Mouse (Mus musculus) thymus, postnatal 36 days (tissue): Measurements from ENCODE around the gene Tacc3.

ENCODE experiments used
- DNase-seq, 2 experiments: peaks; one replicate each; pipeline ENCODE4 v3.0.0; 2022; ENCODE audit warnings: mixed read lengths in 2 of 2

The Tacc3 gene

DNA sequence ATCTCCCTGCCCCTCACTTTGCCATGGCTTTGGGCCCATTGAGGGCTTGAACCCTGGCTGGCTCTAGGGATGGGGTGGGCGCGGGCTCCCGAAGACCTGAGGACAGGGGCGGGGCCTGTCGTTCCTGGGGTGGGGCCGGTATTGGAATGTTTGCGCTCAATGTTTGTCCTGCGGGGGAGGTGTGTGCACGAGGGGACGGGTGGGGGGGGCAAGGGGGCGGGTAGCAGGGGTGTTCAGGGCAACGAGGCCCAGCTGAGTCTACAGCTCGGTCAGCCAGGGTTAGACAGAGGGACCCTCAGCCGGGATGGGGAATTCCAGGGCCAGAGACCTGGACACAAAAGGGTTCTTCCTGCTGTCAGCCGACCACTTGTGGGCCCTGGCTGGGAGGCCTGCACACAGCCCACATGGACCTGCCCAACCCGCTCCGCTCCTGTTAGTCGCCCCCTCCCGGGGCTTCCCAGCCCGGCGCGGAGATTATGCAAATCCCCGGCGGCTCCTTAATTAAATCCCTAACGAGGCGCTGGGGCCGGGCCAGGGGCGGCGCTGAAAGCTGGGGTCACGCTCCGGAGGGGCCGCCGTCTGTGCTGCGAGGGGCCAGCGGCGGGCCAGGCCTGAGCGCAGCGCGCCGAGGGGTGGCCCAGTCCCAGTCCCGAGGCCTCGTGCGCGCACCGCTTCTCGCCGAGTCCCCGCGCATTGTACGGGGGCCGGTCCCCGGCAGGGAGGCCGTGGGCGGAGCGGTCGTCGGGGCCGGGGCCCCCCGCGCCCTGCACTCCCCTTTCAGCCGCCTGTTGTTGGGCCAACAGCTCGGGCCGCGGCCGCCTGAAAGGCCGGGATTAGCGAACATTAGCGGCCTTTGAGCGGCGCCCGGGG is 37.2 kb downstream of the Tacc3 start:
- DNase-seq = peak in 1 of 2 experiments; percentile 13

DNA sequence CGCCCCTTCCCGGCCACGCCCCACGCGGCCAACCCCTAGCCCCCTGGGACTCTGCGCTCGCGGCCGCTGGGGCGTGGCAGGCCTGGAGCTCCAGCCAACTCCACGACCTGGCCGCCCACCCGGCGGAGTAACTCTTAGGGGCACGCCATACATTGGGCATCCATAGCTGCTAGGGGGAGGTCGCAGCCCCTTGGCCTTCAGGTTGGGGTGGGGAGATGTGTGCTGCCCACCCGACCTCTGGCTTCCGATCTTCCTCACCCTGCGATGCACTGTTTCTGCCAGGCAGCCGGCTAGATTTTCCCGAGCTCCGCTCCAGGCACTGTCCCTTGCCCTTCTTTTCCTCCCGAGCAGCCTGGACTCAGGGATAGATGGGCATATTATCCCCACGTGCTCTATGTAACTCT is 37.8 kb downstream of the Tacc3 start:
- DNase-seq = no peak

DNA sequence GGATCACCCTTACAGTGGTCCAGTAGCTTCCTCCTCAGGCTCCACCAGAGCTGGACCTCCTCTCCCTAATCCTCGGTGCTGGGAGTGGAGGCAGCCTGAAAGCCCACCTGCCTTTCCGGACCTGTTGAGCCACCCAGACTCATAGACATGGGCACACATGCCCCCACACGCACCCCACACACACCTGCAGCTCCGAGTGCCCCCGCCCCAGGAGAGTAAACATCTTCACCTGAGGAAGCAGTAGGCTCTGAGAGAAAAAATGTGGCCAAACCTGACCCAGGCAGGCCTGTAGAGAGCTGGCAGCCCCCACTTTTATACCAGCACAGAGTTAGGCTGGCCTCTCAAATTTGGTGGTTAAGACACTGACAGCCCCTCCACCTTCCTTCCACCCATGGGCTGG is 38.5 kb downstream of the Tacc3 start:
- no peak for DNase-seq

DNA sequence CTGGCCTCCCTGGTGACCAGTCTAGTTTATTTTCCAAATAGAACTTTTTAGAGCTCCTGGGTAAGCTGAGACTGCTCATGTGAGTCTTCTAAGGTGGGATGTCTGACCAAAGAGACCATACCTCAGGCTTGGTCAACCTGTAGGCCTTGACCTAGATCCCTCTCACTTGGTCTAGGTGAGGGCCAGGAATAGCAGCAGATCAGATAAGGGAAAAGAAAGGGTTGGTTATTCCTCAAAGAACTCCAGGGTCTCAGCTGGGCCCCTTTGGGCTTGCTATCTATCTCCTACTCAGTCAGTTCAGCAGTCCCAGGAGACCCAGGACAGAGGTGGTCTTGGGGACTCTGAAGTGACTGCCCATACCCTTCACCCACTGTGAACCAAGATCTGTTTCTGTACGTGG is 39.6 kb downstream of the Tacc3 start:
- DNase-seq = no peak

DNA sequence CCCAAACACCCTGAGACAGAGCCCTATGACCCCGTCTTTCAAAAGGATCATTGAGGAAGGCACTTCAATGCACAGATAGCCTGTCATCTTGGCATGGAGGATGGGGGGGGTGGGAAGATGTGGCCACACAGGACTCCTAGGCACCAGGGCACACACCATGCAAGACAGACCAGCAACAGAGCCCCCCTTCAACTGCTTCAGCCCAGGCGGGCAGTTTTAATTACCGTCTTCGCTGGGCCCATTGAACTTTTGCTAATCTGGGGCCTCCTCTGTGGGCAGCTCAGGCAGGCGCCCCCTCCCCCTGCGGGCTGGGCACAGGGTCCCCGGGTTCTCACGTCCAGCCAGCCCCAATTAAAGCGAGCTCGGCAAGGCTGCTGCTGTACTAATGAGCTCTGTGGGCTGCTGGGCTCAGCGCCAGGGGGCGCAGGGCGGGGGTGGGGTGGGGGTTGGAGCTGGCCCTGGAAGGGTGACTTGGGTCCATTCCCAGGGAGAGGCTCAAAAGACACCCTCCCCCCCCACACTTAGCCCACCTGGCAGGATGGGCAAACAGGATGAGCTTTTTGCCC is 40.1 kb downstream of the Tacc3 start:
- DNase-seq = no peak

DNA sequence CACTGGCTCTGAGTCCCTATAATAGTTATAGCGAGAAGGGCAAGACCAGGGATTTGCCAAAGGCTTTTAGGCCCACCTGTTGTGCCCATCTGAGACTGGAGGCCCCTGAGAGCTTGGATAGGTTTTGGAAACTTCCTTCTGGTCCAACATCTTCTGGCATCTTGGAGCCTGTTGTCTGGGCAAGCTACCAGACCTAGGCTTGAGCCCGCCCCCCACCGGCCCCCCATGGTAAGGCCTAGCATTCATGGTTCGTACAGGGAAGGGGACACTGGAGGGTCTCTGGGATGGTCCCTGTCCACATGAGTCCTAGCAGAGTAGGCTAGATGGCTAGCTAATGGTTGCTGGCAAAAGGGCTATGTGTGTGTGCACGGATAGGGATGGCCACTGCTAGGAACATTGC is 40.7 kb downstream of the Tacc3 start:
- DNase-seq = no peak

DNA sequence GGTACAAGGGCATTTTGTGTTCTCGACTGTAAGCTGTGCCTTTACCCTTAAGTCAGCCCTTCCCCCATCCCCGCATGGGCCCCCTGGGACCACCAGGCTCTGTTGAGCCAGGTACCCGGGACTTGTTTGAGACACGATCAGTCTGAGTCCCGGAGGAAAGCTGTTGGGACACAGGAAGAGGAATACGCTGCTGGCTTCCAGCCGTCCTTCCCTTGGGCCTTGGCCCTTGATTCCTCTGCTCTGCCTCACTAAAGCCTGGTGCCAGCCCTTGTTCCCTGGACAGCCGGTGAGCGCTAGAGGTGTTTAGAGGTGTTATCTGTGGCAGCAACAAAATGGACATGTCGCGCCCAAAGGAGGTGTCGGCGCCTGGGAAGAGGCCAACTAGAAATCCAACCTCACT is 42.1 kb downstream of the Tacc3 start:
- no peak for DNase-seq

DNA sequence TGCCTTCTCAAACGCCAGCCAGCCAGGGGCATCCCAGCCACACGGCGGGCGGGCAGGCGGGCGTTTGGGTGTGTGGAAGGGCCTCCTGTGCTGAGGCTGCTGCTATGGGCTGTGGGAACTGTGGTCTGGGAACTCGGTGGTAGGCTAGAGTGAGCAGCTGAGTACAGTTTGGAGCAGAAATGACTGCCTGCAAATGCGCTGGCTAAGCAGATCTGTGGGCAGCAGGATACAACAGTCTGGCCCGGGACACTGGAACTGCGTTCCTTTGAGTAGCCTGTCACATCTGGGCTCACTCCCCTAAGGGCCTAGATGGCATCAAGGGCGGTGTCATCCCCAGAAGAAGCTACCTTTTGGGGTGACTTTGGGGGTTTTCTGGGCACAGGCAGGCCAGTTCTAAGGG is 43.9 kb downstream of the Tacc3 start:
- no peak for DNase-seq

DNA sequence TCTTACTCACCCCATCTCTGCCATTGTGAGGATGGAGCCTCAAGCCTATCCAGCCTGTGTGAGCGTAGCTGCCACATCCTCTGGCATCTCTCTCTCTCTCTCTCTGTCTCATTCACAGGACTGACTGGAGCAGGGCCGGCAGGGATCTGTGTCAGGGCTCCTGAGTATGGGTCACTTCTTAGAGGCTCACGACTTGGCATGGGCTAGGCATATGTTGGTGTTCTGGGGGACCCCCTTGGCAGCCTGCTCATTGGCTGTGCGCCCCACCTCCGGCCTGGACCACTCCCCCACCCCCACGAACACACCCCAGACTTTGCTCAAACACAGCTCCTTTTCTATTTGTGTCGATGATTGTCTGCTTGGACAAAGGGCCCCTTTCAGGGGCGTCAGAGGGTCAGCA is 46.1 kb downstream of the Tacc3 start:
- no peak for DNase-seq

DNA sequence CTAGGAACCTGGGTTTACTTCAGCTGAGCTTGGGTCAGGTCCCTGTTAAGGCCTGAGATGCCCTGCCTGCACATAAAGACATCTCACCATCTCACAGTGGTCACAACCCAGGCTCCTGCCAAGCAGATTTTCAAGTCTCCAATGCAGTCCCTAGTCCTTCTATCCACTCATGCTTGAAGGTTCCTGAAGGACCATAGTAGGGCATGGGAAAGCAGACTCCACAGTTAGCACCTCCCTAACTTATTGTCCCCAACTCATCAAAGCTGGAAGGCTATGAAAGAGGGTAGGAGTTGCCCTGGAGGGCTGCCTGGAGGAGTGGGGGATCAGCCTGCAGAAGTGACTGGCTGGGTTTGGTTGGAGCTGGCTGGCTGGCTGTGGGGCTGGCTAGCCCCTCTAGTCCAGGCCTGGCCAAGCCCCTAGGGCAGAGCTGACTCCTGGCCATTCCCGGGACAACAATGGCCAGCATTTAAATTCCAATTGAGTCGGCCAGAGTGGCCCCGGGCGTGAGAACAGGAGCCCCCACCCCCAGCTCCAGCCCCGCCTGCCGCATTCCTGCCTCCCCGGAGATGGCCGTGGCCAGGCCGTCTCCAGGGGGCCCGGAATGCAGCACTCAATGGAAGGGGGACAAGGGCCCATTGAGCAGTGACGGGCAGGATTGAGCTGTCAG is 47.1 kb downstream of the Tacc3 start:
- no peak for DNase-seq

DNA sequence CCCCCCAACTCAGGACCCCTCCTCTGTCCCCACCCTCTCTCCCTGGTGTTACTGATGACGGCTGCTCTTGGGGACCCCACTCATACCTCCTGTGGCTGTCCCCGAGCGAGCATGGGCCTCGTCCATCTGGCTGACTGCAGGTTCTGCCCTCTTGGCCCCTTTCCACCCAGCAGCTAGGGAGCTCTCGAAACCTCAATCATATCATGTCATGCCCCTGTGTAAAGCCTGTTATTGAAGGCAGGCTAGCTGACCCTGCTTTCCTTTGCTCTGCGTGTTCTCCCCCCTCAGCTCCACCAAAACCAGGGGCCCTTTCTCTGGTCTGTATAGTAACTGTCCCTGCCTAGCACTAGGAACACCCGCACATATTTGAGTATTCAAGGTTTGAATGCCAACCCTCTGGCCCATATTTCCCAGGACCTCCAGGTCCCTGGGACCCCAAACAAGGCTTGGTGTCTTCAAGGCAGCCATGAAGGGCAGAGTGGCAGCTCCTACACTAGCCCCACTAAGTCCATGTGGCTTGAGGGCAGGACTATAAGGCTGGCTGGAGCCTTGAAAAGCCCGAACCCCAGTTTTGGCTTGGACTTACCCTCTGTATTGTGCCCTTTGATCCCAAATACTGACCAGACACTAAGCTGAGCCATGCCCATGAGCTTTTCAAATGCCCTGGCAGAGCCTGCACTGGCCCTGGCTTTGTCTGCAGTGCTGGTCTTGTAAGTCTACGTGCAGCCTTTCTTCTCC is 47.9 kb downstream of the Tacc3 start:
- no peak for DNase-seq

DNA sequence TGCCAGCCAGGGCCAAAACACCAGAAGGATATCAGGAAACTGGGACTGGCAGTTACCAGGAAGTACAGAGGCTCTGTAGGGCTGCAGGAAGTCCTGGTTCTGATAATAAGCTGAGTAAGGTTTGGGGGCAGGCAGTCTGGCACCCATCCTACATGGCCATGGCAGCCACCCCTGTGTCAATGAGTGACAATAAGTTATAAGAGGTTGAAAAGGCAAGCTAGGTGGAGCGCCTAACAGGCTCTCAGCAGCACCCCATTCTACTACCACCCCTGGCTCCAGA is 48.4 kb downstream of the Tacc3 start:
- DNase-seq = no peak

DNA sequence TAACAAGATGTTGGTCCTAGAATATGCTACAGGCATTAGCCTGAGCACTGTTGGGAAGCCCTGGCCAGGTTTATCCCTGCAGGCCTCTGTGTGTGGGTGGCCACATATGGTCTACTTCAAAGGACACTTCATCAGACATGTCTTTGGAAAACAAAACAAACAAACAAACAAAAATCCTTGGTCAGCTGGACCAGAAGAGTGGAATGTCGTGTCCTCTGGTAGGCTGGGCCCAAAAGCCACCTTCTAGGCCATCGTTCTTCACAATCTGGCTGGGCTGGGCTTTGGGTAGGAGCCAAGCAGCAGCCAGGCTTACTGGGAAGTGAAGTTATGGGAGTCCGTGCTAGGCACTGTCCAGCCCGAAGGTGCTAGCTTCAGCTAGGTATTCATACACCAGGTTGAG is 49.2 kb downstream of the Tacc3 start:
- no peak for DNase-seq

DNA sequence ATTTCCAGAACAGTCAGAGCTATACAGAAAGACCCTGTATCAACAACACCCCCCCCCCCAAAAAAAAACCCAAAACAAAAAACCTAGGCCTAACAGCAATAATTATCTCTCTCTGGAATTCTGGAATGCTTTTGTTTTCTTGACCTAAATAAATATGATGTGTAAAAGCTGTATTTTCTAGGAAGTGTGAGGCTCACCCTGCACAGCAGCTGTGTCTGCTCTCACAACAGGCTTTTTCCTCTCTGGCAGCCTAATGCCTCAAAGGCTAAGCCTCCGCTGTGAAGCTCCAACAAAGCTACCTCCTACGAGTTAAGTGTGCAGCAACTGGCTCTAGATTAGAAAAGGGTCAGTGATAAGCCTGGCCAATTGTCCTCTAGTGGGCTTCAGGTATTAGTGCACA is 51.1 kb downstream of the Tacc3 start:
- no peak for DNase-seq

DNA sequence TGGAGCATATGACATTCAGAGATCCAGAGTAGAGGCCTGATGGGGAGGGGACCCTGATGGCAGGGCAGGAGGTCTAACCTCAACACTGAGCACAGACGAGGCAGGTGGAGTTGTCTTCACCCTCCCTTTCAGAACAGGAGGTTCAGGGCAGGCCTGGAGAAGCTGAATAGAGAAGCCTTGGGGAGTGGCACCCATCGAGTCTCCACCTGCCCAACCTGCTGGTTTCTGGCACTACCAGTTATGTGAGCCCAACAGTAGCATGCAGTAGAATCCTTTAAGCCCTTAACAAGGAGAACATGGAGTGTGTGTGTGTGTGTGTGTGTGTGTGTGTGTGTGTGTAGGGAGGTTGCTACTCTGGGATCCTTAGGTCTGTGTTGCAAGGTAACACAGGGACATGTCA is 54.6 kb downstream of the Tacc3 start:
- DNase-seq = no peak

DNA sequence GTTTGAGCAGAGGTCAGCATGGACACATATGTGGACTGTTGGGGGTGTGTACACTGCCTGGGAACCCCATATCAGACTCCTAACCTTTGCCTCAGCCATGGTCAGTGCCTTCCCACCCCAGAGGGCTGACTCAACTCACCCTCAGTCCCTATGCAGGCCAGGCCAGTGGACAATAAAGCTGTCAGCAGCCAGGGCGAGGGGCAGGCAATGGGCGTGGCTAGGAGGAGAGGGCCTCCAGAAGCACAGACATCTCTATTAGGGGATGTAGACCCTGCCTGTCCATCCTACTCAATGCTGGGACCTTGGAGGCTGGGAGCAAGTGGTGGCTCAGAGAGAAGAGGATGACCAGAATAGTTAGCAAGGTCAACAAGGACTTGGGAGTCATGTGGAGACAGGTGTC is 57.3 kb downstream of the Tacc3 start:
- no peak for DNase-seq

DNA sequence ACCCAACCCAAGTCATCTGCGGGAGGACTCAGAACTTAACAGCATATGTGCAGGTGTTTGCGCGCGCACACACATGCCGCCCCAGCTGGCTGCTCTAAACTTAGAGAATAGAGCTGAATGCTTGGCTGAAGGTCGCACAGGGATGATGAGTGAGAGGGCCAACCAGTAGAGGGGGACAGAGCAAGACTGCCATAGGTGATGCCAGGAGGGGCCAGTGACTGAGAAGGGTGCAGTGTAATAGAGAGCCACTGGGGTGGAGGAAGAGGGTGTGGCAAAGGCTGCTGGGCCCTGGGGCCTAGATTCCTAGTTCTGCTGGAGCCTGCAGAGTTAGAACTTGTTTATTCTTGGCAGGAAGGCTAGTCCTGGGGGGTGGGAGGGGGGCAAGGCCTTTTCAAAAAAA is 58.5 kb downstream of the Tacc3 start:
- no peak for DNase-seq

DNA sequence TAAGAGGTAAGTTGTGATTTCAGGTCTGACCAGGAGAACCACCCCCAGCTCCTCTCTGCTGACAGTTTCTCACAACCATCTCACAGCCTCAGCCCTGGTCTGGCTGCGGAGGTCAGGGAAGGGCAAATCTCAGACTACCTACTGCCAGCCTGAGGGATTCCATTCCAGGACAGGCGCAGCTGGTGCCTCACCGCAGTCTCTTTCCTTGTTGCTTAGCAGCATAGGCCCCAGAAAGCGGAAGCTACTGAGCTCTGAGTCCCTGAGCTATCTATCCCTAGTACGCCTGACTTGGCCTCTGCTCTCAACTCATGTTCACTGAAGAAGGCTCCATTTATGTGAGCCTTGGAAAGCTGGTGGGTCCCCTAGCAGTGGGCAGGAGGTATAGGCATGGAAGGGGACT is 60.5 kb downstream of the Tacc3 start:
- no peak for DNase-seq

DNA sequence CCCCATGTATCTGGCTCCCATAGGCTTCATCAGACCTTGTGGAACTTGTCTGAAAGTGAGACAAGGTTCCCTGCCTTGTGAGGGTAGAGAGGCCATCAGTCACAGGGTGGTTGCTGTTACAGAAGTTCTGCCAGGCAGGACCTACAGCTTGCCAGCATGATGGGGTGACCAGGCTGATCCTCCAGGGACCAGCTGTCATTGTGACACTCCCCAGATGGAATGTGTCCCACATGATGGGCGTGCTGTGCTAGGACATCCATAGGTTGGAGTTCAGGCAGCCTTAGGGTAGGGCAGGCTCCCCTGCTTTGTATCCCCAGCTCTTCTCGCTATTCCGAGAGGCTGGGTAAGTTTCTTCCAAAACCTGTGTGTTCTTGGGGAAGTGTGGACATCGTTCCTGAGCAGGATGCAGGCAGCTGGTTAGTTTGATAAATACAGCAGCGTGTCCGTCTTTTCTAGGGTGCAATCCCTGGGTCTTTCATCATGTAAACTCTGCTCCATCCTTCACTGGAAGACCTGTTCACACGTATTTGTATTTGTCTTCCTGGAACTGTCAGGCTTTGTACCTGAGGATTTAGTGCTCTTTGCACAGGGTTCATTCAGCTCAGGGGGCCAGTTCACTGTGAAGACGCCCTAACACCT is 63.0 kb downstream of the Tacc3 start:
- no peak for DNase-seq

DNA sequence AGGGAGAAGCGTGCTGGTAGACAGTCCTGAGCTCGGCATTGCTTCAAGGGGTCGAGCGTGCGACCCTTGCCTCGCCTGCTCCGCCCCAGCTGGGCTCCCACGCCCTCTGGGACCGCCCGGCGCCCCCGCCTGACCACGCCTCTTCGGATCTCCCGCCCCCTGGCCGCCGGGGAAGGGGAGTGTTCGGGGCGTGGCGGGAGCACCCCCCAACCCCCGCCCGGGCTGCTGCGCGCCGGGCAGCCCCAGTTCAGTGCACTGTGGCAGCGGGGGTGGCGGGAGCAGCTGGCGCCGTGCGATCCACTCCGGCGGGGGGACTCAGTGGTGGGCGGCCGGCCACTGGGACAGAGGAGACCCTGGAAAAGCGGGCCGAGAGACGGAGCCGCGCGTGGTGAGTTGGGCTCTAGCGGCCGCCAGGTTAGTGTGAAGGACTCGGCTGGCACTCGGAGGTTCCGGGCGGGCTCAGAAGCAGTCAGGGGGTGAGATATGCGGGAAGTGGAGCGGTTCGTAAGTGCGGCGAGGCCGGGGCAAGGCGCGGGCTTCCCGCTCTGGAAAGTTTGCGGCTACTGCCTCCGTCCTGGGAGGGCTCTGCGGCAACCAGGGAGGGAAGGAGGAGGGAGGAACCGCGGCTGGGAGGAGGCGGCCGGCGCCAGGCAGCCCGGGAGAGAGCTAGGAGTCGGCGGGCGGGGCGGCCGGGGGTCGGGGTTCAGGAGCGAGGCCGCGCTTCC is 63.8 kb downstream of the Tacc3 start, which contains the start of gene Fgfr3:
Gene Fgfr3, plus strand, starts transcription at position 134 of the 725 bp plus-strand sequence.
- DNase-seq = peak; percentile 67 to 72

DNA sequence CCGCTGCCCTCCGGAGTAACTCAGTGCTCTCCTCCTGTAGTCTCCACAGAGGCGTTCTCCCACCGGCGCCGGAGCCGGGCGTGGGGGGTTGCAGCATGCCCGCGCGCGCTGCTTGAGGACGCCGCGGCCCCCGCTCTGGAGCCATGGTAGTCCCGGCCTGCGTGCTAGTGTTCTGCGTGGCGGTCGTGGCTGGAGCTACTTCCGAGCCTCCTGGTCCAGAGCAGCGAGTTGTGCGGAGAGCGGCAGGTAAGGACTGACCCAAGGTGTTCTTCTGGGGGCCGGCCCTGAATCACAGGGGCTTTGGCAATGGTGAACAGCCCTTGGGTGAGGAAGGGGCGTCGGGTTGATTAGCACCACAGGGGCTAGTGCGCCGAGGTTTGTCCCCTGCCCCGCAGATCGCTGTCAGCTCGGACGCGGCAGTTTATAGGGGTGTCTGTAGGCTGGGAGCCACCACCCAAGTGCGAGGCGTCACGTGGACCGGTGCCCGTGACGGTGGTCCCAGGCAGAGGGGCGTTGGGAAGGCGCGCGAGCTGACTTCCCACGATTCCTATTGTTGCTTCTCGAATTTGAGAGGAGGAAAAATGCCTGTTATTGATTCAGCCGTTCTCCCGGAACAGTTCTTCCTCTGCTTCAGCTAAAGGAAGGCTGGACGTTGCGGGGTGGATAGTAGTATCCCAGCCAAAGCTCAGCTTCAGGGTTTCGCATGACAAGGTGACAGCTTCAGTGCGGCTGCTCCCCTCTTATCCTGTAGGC is 64.5 kb downstream of the Tacc3 start:
- no peak for DNase-seq
